Mouse (Mus musculus) megakaryocyte-erythroid progenitor cell, adult 5-6 weeks (primary cell): ENCODE data around the gene Olfr463. TPM values are rescaled to one million over a fixed set of nuclear protein-coding genes. Genes with fewer than 3 reads are reported as not detected.

ENCODE experiments used
- ATAC-seq: replicated peaks from 2 replicates; pipeline ENCODE4 v1.8.0; 2016; ENCODE audit warnings: mild to moderate bottlenecking, inconsistent platforms; ENCODE audit not compliant: severe bottlenecking, poor library complexity, low FRiP score, low TSS enrichment
- total RNA-seq, 2 experiments: library from RNA; stranded (forward) in 1 of 2; stranded (reverse) in 1 of 2; fragments of 200-1000, 215-1000 nt in 1 of 2; fragments of >200 nt in 1 of 2; fragmentation: Nextera tagmentation in 1 of 2; gene quantifications; 2 replicates each; pipeline ENCODE4 v1.2.3; 2014 to 2017

Olfr463 gene
- total RNA-seq, 2 experiments from 2014 or later = not detected

GRCm38 (mm10) chr11:87852690-87853596 lies 44.2 kb downstream of the Olfr463 start, which contains the start of gene Mks1:
Gene Mks1 (plus strand): TSS chr11:87853215.
- ATAC-seq = peak; percentile 98

GRCm38 (mm10) chr11:87847884-87848283 lies 49.3 kb downstream of the Olfr463 start:
- no peak for ATAC-seq

- ATAC-seq = no peak
These were observed 50.1 kb downstream of the Olfr463 start for GRCm38 (mm10) chr11:87846968-87847600.

Other genes starting within 250 kb of the Olfr463 start
- 4.2 and 7.0 TPM in 2 replicates for gene Rnf43, start 234.7 kb downstream of the Olfr463 start, total RNA-seq (2014; fragmentation: Nextera tagmentation)
- gene Rnf43, start 234.7 kb downstream of the Olfr463 start, total RNA-seq (2017) = 1.4 and 3.1 TPM in 2 replicates
- 146 and 192 TPM in 2 replicates for gene Supt4a, start 159.8 kb downstream of the Olfr463 start, total RNA-seq (2014; fragmentation: Nextera tagmentation)
- gene Supt4a, start 159.8 kb downstream of the Olfr463 start, total RNA-seq (2017) = 55.2 and 75.2 TPM in 2 replicates
- gene Tspoap1, start 136.8 kb downstream of the Olfr463 start, total RNA-seq (2014; fragmentation: Nextera tagmentation) = 5.5 and 20.3 TPM in 2 replicates
- gene Tspoap1, start 136.8 kb downstream of the Olfr463 start, total RNA-seq (2017) = 3.5 and 5.4 TPM in 2 replicates
- 7.9 TPM in 1 of 2 replicates, not detected in the other for gene Mpo, start 103.8 kb downstream of the Olfr463 start, total RNA-seq (2014; fragmentation: Nextera tagmentation)
- 7.6 and 31.9 TPM in 2 replicates for gene Mpo, start 103.8 kb downstream of the Olfr463 start, total RNA-seq (2017)
- gene Lpo, start 69.1 kb downstream of the Olfr463 start, total RNA-seq (2014; fragmentation: Nextera tagmentation) = not detected in 2 replicates
- gene Lpo, start 69.1 kb downstream of the Olfr463 start, total RNA-seq (2017) = not detected in 2 replicates
- gene Mks1, start 44.2 kb downstream of the Olfr463 start, total RNA-seq (2014; fragmentation: Nextera tagmentation) = 4.3 and 6.8 TPM in 2 replicates
- 2.4 and 8.4 TPM in 2 replicates for gene Mks1, start 44.2 kb downstream of the Olfr463 start, total RNA-seq (2017)
- not detected in 2 replicates for gene Epx, start 21.9 kb downstream of the Olfr463 start, total RNA-seq (2014; fragmentation: Nextera tagmentation)
- 3.9 TPM in 1 of 2 replicates, not detected in the other for gene Epx, start 21.9 kb downstream of the Olfr463 start, total RNA-seq (2017)
- not detected in 2 replicates for gene Olfr462, start 5.1 kb downstream of the Olfr463 start, total RNA-seq (2014; fragmentation: Nextera tagmentation)
- not detected in 2 replicates for gene Olfr462, start 5.1 kb downstream of the Olfr463 start, total RNA-seq (2017)
- gene Olfr464, start 23.6 kb upstream of the Olfr463 start, total RNA-seq (2014; fragmentation: Nextera tagmentation) = not detected in 2 replicates
- not detected in 2 replicates for gene Olfr464, start 23.6 kb upstream of the Olfr463 start, total RNA-seq (2017)
- gene Dynll2, start 90.1 kb upstream of the Olfr463 start, total RNA-seq (2014; fragmentation: Nextera tagmentation) = 18.4 and 30.2 TPM in 2 replicates
- gene Dynll2, start 90.1 kb upstream of the Olfr463 start, total RNA-seq (2017) = 9.6 and 26.7 TPM in 2 replicates
- 304 and 315 TPM in 2 replicates for gene Srsf1, start 150.0 kb upstream of the Olfr463 start, total RNA-seq (2014; fragmentation: Nextera tagmentation)
- gene Srsf1, start 150.0 kb upstream of the Olfr463 start, total RNA-seq (2017) = 750 and 793 TPM in 2 replicates
- 30.9 and 35.9 TPM in 2 replicates for gene Vezf1, start 170.9 kb upstream of the Olfr463 start, total RNA-seq (2014; fragmentation: Nextera tagmentation)
- 14.2 and 24.7 TPM in 2 replicates for gene Vezf1, start 170.9 kb upstream of the Olfr463 start, total RNA-seq (2017)
- 1.7 and 2.3 TPM in 2 replicates for gene Cuedc1, start 200.7 kb upstream of the Olfr463 start, total RNA-seq (2014; fragmentation: Nextera tagmentation)
- 0.19 and 2.8 TPM in 2 replicates for gene Cuedc1, start 200.7 kb upstream of the Olfr463 start, total RNA-seq (2017)